Mouse (Mus musculus) gastrocnemius, postnatal 10 days (tissue): ENCODE measurements at regions not wholly inside any gene's neighbourhood (a gene's known extent, or its start where the extent isn't known, plus 50 kb on each side); places are given as distances from the start of the nearest gene placed in this dataset.

Experiments
- DNase-seq: peaks from one replicate; pipeline ENCODE4 v3.0.0; 2021; ENCODE audit warnings: mixed read lengths

DNA sequence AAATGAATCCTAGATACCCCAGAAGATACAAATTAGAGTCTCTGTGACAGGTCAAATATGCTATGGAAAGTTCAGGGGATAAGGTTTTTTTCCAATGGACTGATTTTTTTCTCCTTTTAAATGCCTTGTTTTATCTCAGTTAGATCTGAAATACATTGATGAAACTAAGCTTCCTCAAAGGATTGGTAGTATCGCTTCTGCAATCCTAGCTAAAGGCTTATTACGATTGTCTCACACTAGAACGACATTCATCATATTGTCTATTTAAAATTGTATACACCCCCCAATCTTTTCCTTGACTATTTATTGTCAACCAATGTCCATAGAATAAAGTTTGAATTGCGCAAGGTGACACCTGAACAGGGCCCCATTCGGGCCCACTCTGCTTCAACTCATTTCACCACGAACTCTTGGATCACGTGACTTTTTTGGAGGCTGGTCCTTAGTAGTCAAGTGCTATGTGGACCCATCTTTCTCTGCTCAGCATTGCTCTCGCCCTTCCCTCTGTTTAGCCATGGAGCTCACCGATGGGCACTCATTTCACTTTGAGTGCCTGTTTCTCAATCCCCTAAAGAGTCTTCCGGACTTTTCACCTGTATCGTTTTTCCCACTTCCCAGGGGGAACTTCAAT lies 85.6 kb upstream of the Ednrb start:
- no peak for DNase-seq

DNA sequence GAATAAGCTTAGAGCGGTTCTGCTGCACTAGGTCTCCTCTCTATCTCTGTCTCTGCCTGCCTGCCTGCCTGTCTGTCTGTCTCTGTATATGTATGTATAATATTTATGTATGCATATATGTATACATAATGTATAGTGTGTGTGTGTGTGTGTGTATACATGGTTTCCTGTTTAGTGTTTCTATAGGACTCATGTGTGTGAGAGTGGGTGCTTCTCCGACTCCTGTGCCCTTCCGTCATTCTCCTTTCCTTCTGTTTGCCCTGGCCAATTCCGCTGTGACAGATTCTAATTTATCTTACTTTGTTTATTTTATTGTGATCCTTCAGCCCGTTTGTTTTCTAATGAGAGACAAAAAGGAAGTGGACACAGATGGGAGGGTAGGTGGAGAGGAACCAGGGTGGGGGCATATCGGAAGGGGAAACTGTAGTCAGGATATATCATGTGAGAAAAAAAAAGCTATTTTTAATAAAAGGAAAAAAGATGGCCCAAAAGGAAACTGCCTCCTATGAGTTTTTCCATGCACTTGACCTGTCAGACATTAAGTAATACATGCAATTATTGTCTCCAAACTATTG lies 85.0 kb upstream of the Ednrb start:
- DNase-seq, result no peak

- no peak for DNase-seq
Observed at GRCm38 (mm10) chr14:103920169-103920568, 76.0 kb upstream of the Ednrb start.

DNA sequence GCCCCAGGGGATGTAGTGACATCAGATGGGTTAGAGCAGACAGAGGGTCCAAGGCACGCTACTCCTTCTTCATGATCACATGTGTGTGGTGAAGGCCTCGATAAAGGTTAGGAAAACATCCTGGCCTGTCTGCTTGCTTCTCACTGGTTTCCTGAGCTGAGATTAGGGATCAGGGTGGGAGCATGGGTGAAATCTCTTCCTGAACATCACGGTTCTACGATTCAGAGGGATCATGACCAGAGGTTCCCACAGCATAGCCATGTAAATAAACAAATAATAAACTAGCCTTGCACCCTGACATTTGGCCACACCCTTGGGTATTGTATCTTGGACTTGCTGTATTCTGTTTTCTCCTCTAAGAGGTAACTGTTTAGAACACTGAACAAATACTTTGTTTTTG lies 75.2 kb upstream of the Ednrb start:
- no peak for DNase-seq

- DNase-seq, result no peak
Observed at GRCm38 (mm10) chr14:103913453-103913852, 69.3 kb upstream of the Ednrb start.

DNA sequence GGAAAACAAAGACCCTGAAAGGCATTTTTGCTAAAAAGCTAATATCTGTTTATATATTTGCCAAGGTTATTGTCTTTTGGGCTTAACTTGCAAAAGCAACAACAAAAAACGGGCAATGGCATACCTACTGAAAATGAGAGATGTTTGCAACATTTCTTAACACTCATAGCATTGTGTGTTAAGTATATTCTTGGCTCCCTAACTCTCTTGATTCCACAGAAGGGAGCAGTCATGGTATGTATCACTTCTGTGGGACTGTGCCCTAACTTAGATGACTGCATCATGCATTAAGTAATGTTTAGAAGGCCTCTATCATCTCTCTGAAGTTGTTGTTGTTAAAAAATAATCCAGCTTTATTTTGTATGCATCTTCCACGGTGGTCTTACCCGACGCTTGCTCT lies 67.5 kb upstream of the Ednrb start:
- DNase-seq, result no peak

DNA sequence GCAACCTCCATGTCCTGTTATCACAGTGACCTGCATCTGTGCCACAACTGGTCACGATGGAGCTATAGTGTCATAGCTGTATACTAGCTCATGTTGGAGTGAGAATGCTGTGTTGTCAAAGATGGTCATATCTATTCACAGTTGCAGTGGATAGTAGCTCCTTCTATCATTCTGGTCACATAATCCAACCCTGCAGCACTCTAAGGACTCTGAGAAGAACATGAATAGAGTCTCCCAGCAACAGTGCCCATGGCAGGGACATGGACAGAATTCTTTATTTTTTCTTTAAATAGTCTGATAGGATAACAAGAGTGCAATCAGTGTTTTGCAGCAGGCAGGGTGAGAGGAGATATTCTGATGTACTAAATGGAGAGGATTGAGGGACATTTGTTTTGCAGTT lies 67.1 kb upstream of the Ednrb start:
- no peak for DNase-seq

GRCm38 (mm10) chr14:103906417-103907070 lies 62.3 kb upstream of the Ednrb start:
- DNase-seq, result no peak

- no peak for DNase-seq
Observed at GRCm38 (mm10) chr14:103900817-103901216, 56.6 kb upstream of the Ednrb start.

DNA sequence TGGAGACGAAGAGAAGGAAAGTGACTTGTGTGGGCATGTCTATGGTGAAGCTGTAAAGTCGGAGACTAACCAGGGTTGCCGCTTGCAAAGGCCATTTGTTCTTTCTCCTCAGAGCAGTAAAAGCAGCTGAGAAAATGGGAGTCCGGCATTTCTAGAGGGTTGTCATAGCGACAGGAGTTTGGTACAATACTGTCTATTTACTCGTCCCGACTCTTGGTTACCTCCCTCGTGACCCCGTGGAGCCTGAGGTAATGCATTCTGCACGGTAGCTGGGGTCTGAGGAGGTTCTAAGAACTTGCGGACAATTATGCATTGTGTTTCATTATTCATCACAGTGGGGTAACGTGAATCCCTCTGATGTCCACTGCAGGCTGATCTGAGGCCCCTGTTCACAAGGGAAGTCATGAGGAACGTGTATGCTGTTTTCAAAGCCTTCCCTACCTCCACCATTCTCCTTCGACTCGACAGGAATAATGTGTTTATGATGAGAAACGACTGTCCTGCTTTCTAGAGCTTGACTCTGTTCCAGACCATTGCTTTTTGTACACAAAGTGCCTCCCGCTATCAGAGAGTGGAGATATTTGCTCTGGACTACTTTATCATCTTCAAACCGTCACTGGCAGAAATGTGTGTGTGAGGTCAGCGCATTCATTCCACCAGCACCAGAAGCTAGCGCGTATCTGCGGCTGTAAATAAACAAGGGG lies 55.1 kb upstream of the Ednrb start:
- no peak for DNase-seq

GRCm38 (mm10) chr14:103898689-103899088 lies 54.5 kb upstream of the Ednrb start:
- no peak for DNase-seq

DNA sequence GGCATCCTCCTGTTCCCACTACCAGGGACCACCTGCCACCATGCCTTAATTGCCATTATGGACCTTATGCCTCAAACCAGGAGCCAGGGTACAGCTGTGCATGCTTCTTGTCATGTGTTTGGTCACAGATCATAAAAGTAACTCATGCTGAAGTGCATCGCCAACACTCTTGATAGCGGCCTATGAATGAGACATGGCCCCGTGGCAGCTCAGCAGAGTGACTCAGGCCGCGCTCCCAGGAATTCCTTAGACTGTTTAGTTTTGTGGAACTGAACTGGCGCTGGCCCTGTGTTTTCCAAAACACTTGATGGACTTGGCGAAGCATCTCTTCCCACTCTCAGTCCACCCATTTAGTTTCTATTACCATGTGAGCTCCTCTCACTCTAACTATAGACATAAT lies 51.1 kb upstream of the Ednrb start:
- DNase-seq, result no peak
